Mouse (Mus musculus) brain, embryonic 14.5 days (tissue): ENCODE measurements around the gene Dennd6a.

ENCODE experiments used
- CTCF ChIP-seq: fragments of 200-500 bp; IDR thresholded peaks from 2 replicates; pipeline ENCODE4 v1.5.1; 2012; ENCODE audit warnings: inconsistent platforms, mild to moderate bottlenecking, moderate library complexity, borderline replicate concordance; ENCODE audit not compliant: insufficient read depth, insufficient read length; ENCODE audit errors: extremely low read depth
- POLR2A ChIP-seq: fragments of 200-500 bp; IDR thresholded peaks from 2 replicates; pipeline ENCODE4 v1.6.1; 2012; ENCODE audit warnings: mild to moderate bottlenecking, inconsistent platforms, borderline replicate concordance; ENCODE audit not compliant: poor library complexity, insufficient read depth, insufficient read length, severe bottlenecking; ENCODE audit errors: extremely low read depth

- TF ChIP-seq POLR2A (no peak), CTCF (no peak)
Observed at GRCm38 (mm10) chr14:26576255-26576780, 2.7 kb downstream of the Dennd6a start.
